In the genomic region with DNA sequence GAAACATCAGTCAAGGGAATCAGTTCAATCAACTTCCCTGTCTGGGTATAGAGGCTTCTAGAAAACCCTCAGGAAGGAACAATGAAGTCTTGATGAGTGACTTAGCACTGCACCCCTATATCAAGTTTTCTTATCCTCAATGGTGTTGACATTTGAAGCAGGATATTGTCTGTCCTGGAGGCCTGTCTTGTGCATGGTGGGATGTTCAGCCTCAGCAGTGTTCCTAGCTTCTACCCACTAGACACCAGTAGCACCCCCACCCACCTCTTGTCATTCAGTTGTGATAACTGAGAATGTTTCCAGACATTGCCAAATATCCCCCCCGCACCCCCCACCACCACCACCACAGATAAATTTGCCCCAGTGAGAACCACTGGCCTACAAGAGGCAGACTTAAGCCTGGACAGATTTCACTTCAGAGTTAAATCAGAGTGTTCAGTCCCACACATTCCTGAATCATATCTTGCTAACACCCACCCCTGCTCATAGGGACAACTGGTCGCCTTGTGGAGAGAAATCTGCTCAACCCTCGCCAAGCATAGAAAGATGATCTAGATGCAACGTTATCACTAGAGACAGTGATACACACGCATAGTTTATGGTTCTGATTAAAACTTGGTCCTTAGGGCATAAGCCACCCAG, we compare ENCODE assay signal across 14 mouse cellular contexts.
DNase-seq lines count a peak whose midpoint lies in the region.
"Had no signal": no experiment of that assay in that cellular context is flagged by ENCODE, and none has a peak within 500 bp of the region (broad histone marks: within the 10 kb centered on the region; RNA-seq: fewer than 3 reads in every experiment).

No protein-coding gene starts in this region.

- peak; percentile 19 for DNase-seq in layer of hippocampus, adult 11-12 months (ENCODE audit: low spot score)
- no peak for DNase-seq in layer of hippocampus, postnatal 10 days (ENCODE audit: low spot score in 2 of 2)
- peak; percentile 24 to 49 for DNase-seq in frontal cortex, postnatal 36 days (ENCODE audit: low spot score in 2 of 2)
- peak; percentile 17 to 57 for DNase-seq in left cerebral cortex, adult 18-20 months (ENCODE audit: low spot score in 2 of 2)
- peak; percentile 20 for DNase-seq in right cerebral cortex, postnatal 25 days
- DNase-seq in natural killer cell, adult 2 months (ENCODE audit: low spot score in 2 of 2), result no peak
- DNase-seq in B cell, adult 2 months, result no peak
- DNase-seq: adrenal gland, postnatal 25 days; cerebellum, adult 18-20 months; cerebellum, postnatal 36 days; gastrocnemius, postnatal 25 days; kidney, adult 11 months; midbrain, embryonic 14.5 days; thymus, postnatal 36 days had no signal

Comparison
In these comparisons a context has a peak if more than half of its experiments do, and no peak if none do; other contexts are left out.
1. DNase-seq: peak in layer of hippocampus, adult 11-12 months (single experiment), frontal cortex, postnatal 36 days (2 of 2), left cerebral cortex, adult 18-20 months (2 of 2) and right cerebral cortex, postnatal 25 days (single experiment); none in layer of hippocampus, postnatal 10 days (0 of 2), natural killer cell, adult 2 months (0 of 2) and B cell, adult 2 months (0 of 2).